Mouse (Mus musculus) MEL (cell line): Measurements from ENCODE around the gene Leng8. TPM values are rescaled to one million over a fixed set of nuclear protein-coding genes. Genes with fewer than 3 reads are reported as not detected.
"Not testable (repeated sequence)": the region's sequence is repeated elsewhere in the genome, so short reads cannot be mapped to it uniquely, and the experiment has no call there.

Experiments used
- DNase-seq: peaks from one replicate; pipeline ENCODE4 v3.0.0; 2011; ENCODE audit warnings: low read depth, low spot score
- H3K27ac ChIP-seq: 2 replicates; pipeline ENCODE4 v1.5.1; 2012; ENCODE audit warnings: low read depth, mild to moderate bottlenecking, control low read depth, low read length, moderate library complexity; ENCODE audit not compliant: control insufficient read depth
- H3K27me3 ChIP-seq, 2 experiments: fragments of 150-350 bp in 1 of 2; sonication (generic) in 1 of 2; 2 replicates each; pipeline ENCODE4 v1.6.1; 2012; ENCODE audit warnings: low read length in 2 of 2, mild to moderate bottlenecking in 2 of 2, improper control_type of control experiment in 1 of 2, moderate library complexity in 1 of 2; ENCODE audit not compliant: insufficient read depth in 2 of 2, control insufficient read depth in 1 of 2
- H3K36me3 ChIP-seq, 2 experiments: 2 replicates each; pipeline ENCODE4 v1.6.1; 2012 to 2014; ENCODE audit warnings: low read length in 2 of 2, improper control_type of control experiment in 1 of 2, inconsistent platforms in 1 of 2, mild to moderate bottlenecking in 1 of 2; ENCODE audit not compliant: insufficient read depth in 2 of 2, control insufficient read depth in 1 of 2
- H3K4me1 ChIP-seq, 2 experiments: fragments of 150-350 bp in 1 of 2; sonication (generic) in 1 of 2; 2 replicates each; pipeline ENCODE4 v1.6.1; 2012; ENCODE audit warnings: low read length in 2 of 2, improper control_type of control experiment in 1 of 2, mild to moderate bottlenecking in 1 of 2; ENCODE audit not compliant: insufficient read depth in 2 of 2, control insufficient read depth in 1 of 2
- H3K4me3 ChIP-seq, 2 experiments: fragments of 150-350 bp in 1 of 2; sonication (generic) in 1 of 2; 2 replicates each; pipeline ENCODE4 v1.5.1; 2012; ENCODE audit warnings: low read depth in 2 of 2, low read length in 2 of 2, mild to moderate bottlenecking in 2 of 2, moderate library complexity in 2 of 2, control low read depth in 1 of 2, improper control_type of control experiment in 1 of 2; ENCODE audit not compliant: control insufficient read depth in 1 of 2, insufficient read depth in 1 of 2
- H3K79me2 ChIP-seq: 2 replicates; pipeline ENCODE4 v1.6.1; 2012; ENCODE audit warnings: mild to moderate bottlenecking, low read length, moderate library complexity; ENCODE audit not compliant: control insufficient read depth, poor library complexity, insufficient read depth
- H3K9ac ChIP-seq: 2 replicates; pipeline ENCODE4 v1.6.1; 2012; ENCODE audit warnings: low read depth, mild to moderate bottlenecking, control low read depth, low read length, moderate library complexity; ENCODE audit not compliant: control insufficient read depth, poor library complexity, severe bottlenecking
- H3K9me3 ChIP-seq: fragments of 150-350 bp; sonication (generic); replicated peaks from 2 replicates; pipeline ENCODE4 v1.6.1; 2012; ENCODE audit warnings: mild to moderate bottlenecking, low read length, improper control_type of control experiment, moderate library complexity; ENCODE audit not compliant: insufficient read depth
- ELF1 ChIP-seq: IDR thresholded peaks from 2 replicates; pipeline ENCODE4 v1.6.1; 2014; ENCODE audit warnings: low read depth, mild to moderate bottlenecking, inconsistent platforms, low read length, improper control_type of control experiment, moderate library complexity
- EP300 ChIP-seq, 2 experiments: IDR thresholded peaks; 2 replicates each; pipeline ENCODE4 v1.6.1; 2011; ENCODE audit warnings: improper control_type of control experiment in 2 of 2, low read length in 2 of 2, low read depth in 1 of 2, mild to moderate bottlenecking in 1 of 2
- KAT2A ChIP-seq: conservative IDR thresholded peaks from 2 replicates; pipeline ENCODE4 v1.6.1; 2012; ENCODE audit warnings: low read depth, low read length, improper control_type of control experiment, inconsistent platforms
- RCOR1 ChIP-seq: IDR thresholded peaks from 2 replicates; pipeline ENCODE4 v1.6.1; 2012; ENCODE audit warnings: low read depth, mild to moderate bottlenecking, inconsistent platforms, low read length, improper control_type of control experiment
- TBP ChIP-seq: IDR thresholded peaks from 2 replicates; pipeline ENCODE4 v1.8.0; 2011; ENCODE audit warnings: low read depth, low read length, improper control_type of control experiment
- USF2 ChIP-seq, 2 experiments: IDR thresholded peaks; 2 replicates each; pipeline ENCODE4 v1.6.1; 2011 to 2012; ENCODE audit warnings: improper control_type of control experiment in 2 of 2, low read length in 2 of 2, borderline replicate concordance in 1 of 2, inconsistent platforms in 1 of 2, low read depth in 1 of 2, mild to moderate bottlenecking in 1 of 2; ENCODE audit not compliant: insufficient read depth in 1 of 2
- polyA plus RNA-seq, 2 experiments: library from polyadenylated mRNA; stranded (reverse) in 1 of 2; unstranded in 1 of 2; fragments of >175 nt in 1 of 2; fragments of >200 nt in 1 of 2; gene quantifications; 2 replicates each; pipeline versions ENCODE4 v1.2.1 to v1.2.4; 2012; ENCODE audit warnings: low replicate concordance in 2 of 2, low read depth in 1 of 2; ENCODE audit not compliant: insufficient read length in 2 of 2, insufficient read depth in 1 of 2, missing spikeins in 1 of 2
- total RNA-seq: library from RNA; depleted of rRNA; stranded (reverse); fragments of 300-350 nt; gene quantifications from 2 replicates; pipeline ENCODE4 v1.2.3, GENCODE M21; 2012

The Leng8 gene
- total and polyA plus RNA-seq, 3 experiments: 28.2 to 89.9 TPM; not detected in 1

- H3K27ac ChIP-seq, H3K27me3 ChIP-seq, DNase-seq, H3K9me3 ChIP-seq, H3K4me1 ChIP-seq, H3K4me3 ChIP-seq, H3K9ac ChIP-seq, H3K36me3 ChIP-seq, H3K79me2 ChIP-seq: not testable (repeated sequence)
- peak; percentile 71; the same call in 1 of the 2 replicates for TF ChIP-seq TBP
Measured at GRCm38 (mm10) chr7:4161596-4161995, 24.8 kb downstream of the Leng8 start.

- Histone ChIP-seq H3K4me3 (no peak overlapping the region), H3K9ac (no peak overlapping the region), H3K27me3 (peaks cover 0 to 3% of the 10 kb centered on the region in 2 experiments; a peak in 3 of 4 replicates), H3K79me2 (no peaks in the 10 kb centered on the region), H3K4me1 (0 out of 4 replicates have a peak, but pooled peaks cover 0 to 2% of the 10 kb centered on the region in 2 experiments), H3K27ac (no peak overlapping the region), H3K36me3 (no peaks in the 10 kb centered on the region), H3K9me3 (no peaks in the 10 kb centered on the region)
- no peak for TF ChIP-seq ELF1
- no peak for TF ChIP-seq USF2 (IDR thresholded peaks at IDR 0.05; ENCODE audit: borderline replicate concordance in 1 of 2, insufficient read depth in 1 of 2, low read depth in 1 of 2, low read length in 2 of 2)
- TF ChIP-seq RCOR1: no peak
- TF ChIP-seq KAT2A: no peak
- no peak for DNase-seq
Measured at GRCm38 (mm10) chr7:4163571-4164072, 26.8 kb downstream of the Leng8 start.

- no peak within 1 kb of the TSS for H3K4me3 ChIP-seq
Measured at GRCm38 (mm10) chr7:4164090-4164910, 27.5 kb downstream of the Leng8 start, which contains the start of gene Cdc42ep5. Cdc42ep5 (minus strand) TSS chr7:4164860.

More at GRCm38 (mm10) chr7:4164090-4164910, 27.5 kb downstream of the Leng8 start, which contains the start of gene Cdc42ep5:
- Histone ChIP-seq H3K27me3 (no peaks in the 10 kb centered on the region; a peak in 2 of 4 replicates), H3K36me3 (no peaks in the 10 kb centered on the region)
- TF ChIP-seq KAT2A: no peak
- no peak for TF ChIP-seq EP300 (IDR thresholded peaks at IDR 0.05; ENCODE audit: low read depth in 1 of 2, low read length in 2 of 2)
- TF ChIP-seq, all 39 proteins: peak for 0
- H3K4me1 ChIP-seq: 0 out of 4 replicates have a peak, but pooled peaks cover 0 to 2% of the 10 kb centered on the region in 2 experiments
- no peak within 1 kb of the TSS for H3K27ac ChIP-seq
- no peaks in the 10 kb centered on the region for H3K9me3 ChIP-seq
- no peak within 1 kb of the TSS for H3K9ac ChIP-seq
- H3K79me2 ChIP-seq: no peaks in the 10 kb centered on the region
- no peak for DNase-seq
